Mouse (Mus musculus) embryo, embryonic 10 days (tissue): Measurements from ENCODE around the gene Otop2.
A peak's percentile ranks its signal among the peaks of the same experiment; 100 is the strongest.

Experiments used
- DNase-seq: peaks from one replicate; pipeline ENCODE4 v3.0.0-alpha.2; 2015; ENCODE audit warnings: low spot score

Otop2 gene

DNA sequence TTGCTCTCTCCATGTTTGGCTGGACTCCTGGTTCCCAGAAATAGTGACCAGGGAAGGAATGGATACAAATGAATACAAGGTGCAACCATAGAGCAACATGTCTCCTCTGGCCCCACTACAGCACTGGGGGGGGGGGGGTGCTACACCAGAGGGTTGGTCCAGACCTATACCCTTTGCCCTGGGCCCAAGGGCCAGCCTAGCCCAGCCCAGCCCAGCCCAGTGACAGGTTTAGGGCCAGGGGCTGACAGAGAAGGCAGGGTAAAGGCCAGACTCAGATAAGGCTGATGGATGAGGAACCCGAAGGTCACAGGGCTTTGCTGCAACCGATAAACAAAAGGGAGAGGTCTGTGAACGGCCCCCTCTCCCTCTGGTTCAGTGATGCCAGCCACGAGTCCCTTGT lies 43.0 kb downstream of the Otop2 start:
- no peak for DNase-seq

DNA sequence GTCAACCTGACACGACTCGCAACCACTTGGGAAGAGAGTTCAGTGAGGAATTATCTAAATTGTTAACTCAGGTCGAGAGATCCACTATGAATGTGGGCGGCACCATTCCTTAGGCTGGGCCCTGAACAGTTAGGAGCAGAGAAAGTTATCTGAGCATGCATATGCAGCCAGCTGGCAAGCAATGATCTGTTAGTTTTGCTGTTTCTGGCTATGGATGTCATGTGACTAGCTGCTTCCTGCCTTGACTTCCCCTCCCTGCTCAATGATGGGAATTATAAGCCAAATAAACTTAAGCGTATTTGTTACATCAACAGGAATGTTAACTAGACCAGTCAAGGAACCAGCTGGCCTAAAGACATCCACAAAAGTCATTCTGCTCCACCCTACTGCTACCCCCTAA lies 46.4 kb downstream of the Otop2 start:
- DNase-seq, result no peak

DNA sequence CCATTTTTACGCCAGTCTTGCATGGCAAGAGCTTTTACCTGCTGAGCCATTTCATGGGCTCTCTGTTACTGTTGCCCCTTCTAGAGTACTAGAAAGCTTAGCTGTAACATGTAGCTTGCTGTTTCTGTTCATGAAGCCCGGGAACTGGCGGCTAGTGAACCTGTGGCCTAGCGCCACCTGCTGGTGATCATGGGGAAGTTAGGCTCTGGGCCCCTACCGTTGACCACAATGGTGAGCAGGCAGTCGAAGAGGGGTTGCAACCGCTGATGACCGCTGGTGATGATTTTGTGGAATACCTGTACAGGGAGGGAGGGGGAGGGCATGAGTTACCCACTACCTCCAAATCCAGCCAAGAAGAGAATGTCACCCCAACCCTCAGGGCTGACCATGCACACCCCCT lies 47.2 kb downstream of the Otop2 start:
- peak; percentile 93 for DNase-seq

DNA sequence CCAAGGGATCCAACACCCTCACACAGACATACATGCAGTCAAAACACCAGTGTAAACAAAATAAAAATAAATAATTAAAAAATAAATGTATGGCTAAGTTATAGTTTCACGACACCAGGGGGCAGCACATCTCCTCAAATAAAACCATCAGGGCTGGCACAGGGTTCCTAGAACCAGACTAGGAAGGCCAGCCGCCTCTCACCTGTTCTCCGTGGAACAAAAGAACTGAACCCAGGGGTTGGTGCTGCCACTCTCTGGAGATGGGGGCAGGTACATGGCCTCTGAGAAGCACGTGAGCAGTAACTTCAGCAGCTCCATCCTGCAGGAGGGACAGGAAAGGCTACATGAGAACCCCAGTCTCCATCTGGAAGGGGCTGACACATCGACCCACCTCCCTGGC lies 51.5 kb downstream of the Otop2 start:
- DNase-seq, result peak; percentile 86

GRCm38 (mm10) chr11:115359293-115359692 lies 52.3 kb downstream of the Otop2 start:
- no peak for DNase-seq

- no peak for DNase-seq
These were observed 52.8 kb downstream of the Otop2 start for GRCm38 (mm10) chr11:115359726-115360125.

DNA sequence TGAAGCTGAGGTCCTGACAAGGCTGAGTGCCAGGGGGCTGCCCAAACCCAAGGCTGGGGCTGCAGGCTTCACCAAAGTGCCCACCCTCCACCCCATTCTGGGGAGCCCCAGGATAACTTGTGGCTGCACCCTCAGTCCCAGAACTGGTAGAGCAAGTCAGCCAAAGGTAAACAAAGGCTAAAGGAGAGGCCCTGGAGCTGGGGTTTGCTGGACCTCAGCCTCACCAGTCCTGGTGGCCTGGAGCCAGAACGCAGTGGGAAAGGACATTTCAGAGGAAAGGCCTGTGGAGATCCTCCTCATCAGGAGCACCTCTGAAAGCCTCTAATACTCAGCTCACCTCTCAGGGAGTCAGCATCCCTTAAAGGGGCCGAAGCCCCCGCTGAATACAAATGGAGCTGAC lies 57.2 kb downstream of the Otop2 start:
- no peak for DNase-seq

- no peak for DNase-seq
These were observed 59.2 kb downstream of the Otop2 start for GRCm38 (mm10) chr11:115366039-115366705.

DNA sequence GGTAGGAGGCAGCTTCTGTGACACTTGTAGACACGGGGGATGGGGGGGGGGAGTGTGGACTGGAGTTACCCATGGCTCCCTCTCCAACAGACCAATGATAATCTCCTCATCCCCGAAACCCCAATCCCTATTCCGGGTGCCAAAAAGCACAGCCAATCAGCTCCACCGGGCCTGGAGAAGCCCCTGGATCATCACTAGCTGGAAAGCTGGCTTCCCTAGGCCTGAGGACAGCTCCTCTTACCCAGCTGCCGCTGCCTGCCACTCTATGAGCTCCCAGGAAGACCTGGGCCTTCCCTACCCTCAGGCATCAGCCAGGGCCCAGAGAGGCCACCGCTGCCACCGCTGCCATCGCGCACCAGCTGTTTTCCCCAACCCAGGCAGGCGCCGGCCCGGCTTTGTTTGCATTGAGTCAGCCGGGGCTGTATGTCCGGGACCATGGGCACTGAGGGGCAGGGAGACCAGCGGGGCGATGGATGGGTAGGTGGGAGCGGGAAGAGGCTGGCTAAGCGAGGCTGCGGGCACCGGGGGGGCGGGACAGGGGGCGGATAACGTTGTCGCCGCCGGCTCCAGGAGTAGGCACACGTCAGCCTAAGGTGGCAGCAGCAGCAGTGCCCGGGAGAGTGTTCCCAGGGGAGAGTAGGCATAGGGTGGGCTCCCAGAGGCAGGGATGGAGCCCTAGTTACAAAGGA lies 59.9 kb downstream of the Otop2 start:
- DNase-seq, result no peak

GRCm38 (mm10) chr11:115367395-115367944 lies 60.5 kb downstream of the Otop2 start, which contains the start of gene Hid1:
Gene Hid1 (minus strand): TSS chr11:115367756.
- peak; percentile 74 for DNase-seq

- DNase-seq, result no peak
These were observed 63.4 kb downstream of the Otop2 start for GRCm38 (mm10) chr11:115370368-115370767.

DNA sequence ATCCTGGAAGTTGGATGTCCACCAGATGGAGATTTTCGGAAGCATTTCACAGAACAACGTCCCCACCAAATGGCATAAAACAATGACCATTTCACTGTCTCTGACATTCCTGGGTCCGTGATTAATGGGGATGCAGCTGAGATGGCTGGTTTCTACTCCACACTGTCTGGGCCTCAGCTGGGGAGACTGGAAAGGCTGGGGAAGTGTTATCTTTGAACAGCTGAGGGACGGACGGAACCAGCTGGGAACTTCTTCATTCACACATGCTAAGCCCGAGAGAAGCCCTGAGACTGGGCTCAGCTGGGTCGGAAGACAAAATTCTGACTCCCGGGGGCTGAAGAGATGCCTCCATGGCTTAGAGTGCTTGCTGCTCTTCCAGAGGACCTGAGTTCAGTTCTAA lies 64.4 kb downstream of the Otop2 start:
- no peak for DNase-seq

DNA sequence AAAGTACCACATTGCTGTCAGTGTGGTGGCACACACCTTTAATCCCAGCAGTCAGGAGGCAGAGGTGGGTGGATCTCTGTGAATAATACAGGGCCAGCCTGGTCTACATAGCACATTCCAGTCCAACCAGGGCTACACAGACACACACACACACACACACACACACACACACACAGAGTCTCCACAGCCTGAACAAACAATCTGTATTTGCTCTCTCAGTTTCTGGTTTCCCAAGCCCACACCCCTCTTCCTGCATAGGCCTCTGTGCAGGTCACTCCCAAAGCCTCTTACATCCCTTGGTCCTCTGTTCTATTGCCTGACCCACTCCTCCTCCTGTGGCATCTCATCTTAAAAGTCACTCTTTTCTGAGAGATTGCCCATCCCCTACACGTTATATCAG lies 65.1 kb downstream of the Otop2 start:
- DNase-seq, result no peak

DNA sequence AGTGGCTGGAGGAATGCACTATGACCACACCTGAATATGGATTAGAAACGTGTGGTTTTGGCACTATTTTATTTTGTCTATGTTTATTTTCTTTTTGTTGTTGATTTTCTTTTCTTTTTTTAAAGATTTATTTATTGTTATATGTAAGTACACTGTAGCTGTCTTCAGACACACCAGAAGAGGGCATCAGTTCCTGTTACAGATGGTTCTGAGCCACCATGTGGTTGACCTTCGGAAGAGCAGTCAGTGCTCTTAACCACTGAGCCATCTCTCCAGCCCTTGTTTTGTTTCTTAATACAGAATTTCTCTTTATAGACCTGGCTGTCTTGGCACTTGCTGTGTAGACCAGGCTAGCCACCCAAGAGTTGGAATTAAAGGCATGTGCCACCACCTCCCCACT lies 65.8 kb downstream of the Otop2 start:
- DNase-seq, result no peak

DNA sequence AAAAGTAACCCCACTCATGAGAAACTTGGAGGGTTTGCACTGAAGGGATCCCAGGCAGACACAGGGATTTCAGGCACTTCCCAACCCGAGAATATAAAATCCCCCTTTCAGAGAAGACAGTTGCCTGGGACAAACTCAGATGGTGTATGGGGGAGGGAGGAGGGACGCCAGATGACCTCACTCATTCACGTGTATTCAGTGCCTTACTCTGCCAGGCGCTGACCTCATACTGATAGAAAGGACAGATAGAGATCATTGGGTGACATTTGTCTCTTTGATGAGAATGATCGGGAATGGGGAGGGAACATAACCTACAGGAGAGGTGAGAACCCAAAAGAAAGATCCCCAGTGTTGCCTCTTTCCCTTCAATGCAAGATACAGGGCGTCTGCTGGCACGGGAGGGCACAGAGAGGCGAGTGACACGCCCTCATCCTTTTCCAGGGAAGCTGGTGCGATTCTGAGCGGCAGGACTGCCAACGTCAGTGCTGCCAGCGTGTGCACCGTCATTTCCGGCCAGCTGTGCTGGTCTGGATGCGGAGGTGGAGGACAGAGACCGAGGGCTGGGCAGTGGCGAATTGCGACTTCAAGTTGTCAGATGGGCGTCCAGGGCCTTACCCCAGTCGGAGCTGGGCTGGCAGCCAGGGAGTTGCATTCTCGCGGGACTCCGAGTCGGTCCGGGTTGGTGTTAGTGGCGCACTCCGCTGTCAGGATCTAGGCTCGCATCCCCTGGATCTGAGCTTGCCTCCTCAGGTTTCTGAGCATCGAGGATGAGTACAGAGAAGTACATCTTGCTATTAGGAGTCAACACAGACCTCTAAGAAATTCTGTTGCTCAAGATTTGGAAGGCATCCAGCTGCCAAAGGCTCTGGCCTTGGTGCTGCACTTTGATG lies 67.1 kb downstream of the Otop2 start:
- DNase-seq, result peak; percentile 71

DNA sequence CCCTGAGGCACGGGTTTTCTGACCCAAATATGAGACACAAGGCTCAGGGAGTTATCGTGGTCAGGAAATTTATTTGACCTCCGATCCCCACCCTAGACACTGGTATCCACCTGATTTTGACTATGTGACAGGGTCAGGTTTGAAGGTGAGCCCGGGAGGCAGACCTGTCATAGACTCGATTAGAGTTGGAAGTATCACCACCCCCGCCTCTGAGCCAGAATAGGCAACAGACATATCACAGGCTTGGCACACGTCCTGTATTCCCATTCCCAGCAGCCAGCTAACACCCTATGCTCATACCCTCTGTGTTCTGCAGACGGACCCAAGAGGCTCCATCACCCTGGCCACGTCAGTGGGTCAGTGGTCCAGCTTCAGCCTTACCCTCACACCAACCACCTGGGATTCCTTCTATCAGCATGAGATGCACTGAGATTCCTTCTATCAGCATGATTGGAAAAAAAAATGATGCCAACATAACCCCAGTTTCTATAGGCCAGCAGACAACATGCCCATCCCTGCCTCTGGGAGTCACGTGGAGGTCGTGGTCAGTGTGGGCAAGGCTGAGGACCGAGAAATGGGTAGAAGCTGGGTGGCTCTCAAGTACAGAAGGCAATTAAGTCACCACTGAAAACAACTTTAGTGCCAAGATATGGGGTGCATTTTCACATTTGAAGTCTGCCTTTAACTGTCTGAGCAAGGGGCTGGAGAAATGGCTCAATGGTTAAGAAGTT lies 67.9 kb downstream of the Otop2 start:
- DNase-seq, result no peak

GRCm38 (mm10) chr11:115376722-115377121 lies 69.8 kb downstream of the Otop2 start:
- no peak for DNase-seq

GRCm38 (mm10) chr11:115377254-115377653 lies 70.3 kb downstream of the Otop2 start:
- DNase-seq, result no peak

DNA sequence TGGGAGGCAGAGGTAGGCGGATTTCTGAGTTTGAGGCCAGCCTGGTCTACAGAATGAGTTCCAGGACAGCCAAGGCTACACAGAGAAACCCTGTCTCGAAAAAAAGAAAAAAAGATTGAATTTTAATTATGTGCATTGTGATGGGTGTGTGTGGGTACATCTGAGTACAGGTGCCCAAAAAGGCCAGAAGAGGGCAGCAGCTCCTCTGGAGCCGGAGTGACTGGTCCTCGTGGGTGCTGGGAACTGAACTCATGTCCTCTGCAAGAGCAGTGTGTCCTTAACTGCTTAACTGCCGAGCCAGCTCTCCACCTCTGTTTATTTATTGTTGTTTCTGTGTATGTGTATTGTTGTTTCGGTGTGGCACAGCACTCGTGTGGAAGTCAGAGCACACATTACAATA lies 70.9 kb downstream of the Otop2 start:
- DNase-seq, result no peak

DNA sequence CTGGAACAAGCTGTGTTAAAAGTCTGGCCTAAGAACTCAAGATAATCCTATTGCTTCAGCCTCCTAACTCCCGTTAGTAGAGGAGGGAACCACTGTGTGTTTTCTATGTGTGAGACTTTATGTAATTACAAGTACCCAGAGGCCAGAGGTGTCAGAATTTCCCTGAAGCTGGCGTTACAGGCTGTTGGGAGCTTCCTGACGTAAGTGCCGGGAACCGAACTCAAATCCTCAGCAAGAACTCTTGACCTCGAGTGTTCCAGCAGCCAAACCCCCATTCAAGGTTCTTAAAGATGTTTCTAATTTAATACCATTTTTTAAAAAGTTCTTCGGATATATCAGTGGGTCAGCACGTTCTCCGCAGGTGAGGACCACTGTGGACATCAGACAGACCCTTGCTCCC lies 74.3 kb downstream of the Otop2 start:
- no peak for DNase-seq
